Mouse (Mus musculus): Measurements from ENCODE around the gene Mafg. TPM values are rescaled to one million over a fixed set of nuclear protein-coding genes. Genes with fewer than 3 reads are reported as not detected.
A peak's percentile ranks its signal among the peaks of the same experiment; 100 is the strongest.

Gene Mafg
- polyA plus RNA-seq, 1 experiment = 33.6 TPM

DNA sequence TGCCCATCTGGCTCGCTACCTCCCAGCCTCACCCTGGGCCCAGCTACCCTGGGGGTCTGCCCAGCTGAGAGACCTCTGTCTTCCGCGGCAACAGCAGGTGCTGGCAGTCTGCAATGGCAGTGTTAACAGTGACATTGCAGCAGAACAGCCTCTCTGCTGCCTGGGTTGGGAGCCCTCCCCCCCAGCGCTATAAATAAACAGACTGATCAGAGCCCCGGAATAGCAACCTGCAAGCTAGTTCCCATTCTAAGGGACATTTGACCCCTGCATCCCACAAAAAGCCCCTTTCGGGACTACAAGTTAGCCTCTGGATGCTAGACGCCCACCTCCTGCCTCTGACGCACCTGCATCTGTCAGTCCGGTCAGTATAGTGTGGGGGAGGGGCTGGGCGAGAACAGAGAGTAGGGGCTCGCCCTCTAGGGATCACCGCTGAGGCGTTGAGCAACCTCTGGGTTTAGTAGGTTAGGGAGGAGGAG lies 14.6 kb upstream of the Mafg start, which contains the start of gene Myadml2:
TSS of gene Myadml2 (minus strand) at position 158 of the 476 bp plus-strand sequence.
- peak within 1 kb of the TSS; percentile 48 for H3K4me3 ChIP-seq (ENCODE audit: low read depth, low read length)
- H3K4me1 ChIP-seq (ENCODE audit: control insufficient read depth, insufficient read depth, insufficient read length, low read length) = peaks cover 5% of the 10 kb centered on the region; the same call in 1 of the 2 replicates
- TF ChIP-seq POLR2A (IDR thresholded peaks at IDR 0.05; ENCODE audit: low read depth, low read length) = no peak
- no peak for TF ChIP-seq CTCF (IDR thresholded peaks at IDR 0.05; ENCODE audit: extremely low read depth, insufficient read length, insufficient replicate concordance, low read depth, low read length)
- 11% methylated on average over 13 of the region's 13 CpGs for WGBS
- peak within 1 kb of the TSS; percentile 11; the same call in 1 of the 2 replicates for H3K27ac ChIP-seq (ENCODE audit: insufficient read depth, low read depth, low read length)
- H3K27me3 ChIP-seq (ENCODE audit: control insufficient read depth, insufficient read depth, low read length) = no peaks in the 10 kb centered on the region
- no peaks in the 10 kb centered on the region for H3K36me3 ChIP-seq (ENCODE audit: control insufficient read depth, insufficient read depth, low read length)

DNA sequence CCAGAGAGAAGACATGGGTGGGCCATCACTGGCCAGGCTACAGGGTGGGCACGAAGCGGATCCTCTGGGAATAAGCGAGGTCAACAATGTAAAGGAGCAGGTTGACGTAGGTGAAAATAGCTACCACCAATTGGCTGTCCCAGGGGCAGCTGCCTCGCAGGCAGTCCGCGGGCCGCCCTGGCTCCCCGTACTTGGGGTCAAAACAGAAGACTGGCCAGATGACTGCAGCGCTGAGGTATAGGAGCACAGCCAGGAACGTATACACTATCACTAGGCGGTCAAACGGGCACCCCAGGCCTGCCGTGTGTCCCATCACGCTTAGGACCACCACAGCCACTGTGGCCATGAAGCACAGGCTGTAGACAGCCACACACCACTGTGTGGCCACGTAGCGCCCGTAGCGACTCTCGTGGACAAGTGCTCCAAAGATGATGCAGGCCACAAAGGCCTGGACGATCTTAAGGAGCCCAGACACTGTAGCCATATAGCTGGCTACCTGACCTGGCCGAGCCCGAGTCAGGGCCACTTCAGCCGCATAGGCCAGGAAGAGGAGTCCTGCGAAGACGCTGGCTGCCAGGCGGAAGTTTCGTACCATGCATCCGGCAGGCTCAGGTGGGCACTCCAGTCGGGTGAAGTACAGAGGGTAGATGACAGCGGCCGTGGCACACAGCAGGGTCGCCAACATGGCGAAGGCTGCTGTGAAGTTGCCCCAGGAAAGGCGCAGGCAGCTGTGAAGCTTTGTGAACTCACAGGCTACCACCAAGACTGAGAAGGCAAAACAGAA lies 13.8 kb upstream of the Mafg start:
- 88% methylated on average over 35 of the region's 35 CpGs for WGBS
- no peaks in the 10 kb centered on the region; the same call in 1 of the 2 replicates for H3K27me3 ChIP-seq (ENCODE audit: control insufficient read depth, insufficient read depth, low read length)
- H3K4me1 ChIP-seq (ENCODE audit: control insufficient read depth, insufficient read depth, insufficient read length, low read length) = peaks cover 6% of the 10 kb centered on the region; the same call in 1 of the 2 replicates
- H3K36me3 ChIP-seq (ENCODE audit: control insufficient read depth, insufficient read depth, low read length) = no peaks in the 10 kb centered on the region
- peak overlapping the region; percentile 48; the same call in 1 of the 2 replicates for H3K4me3 ChIP-seq (ENCODE audit: low read depth, low read length)
- TF ChIP-seq POLR2A (IDR thresholded peaks at IDR 0.05; ENCODE audit: low read depth, low read length) (no peak), CTCF (IDR thresholded peaks at IDR 0.05; ENCODE audit: extremely low read depth, insufficient read length, insufficient replicate concordance, low read depth, low read length) (no peak)
- H3K27ac ChIP-seq (ENCODE audit: insufficient read depth, low read depth, low read length) = no peak overlapping the region; the same call in 1 of the 2 replicates

GRCm38 (mm10) chr11:120643601-120643987 lies 10.2 kb upstream of the Mafg start, which contains the start of gene Pycr1:
Gene Pycr1 (minus strand): TSS chr11:120643769.
- Histone ChIP-seq H3K4me1 (ENCODE audit: control insufficient read depth, insufficient read depth, insufficient read length, low read length) (peaks cover 6% of the 10 kb centered on the region; the same call in 1 of the 2 replicates), H3K27ac (ENCODE audit: insufficient read depth, low read depth, low read length) (no peak within 1 kb of the TSS), H3K4me3 (ENCODE audit: low read depth, low read length) (peak within 1 kb of the TSS; percentile 67), H3K36me3 (ENCODE audit: control insufficient read depth, insufficient read depth, low read length) (no peaks in the 10 kb centered on the region), H3K27me3 (ENCODE audit: control insufficient read depth, insufficient read depth, low read length) (no peaks in the 10 kb centered on the region; the same call in 1 of the 2 replicates)
- WGBS = under 1% methylated on average over 15 of the region's 15 CpGs
- TF ChIP-seq POLR2A (IDR thresholded peaks at IDR 0.05; ENCODE audit: low read depth, low read length) = no peak
- no peak for TF ChIP-seq CTCF (IDR thresholded peaks at IDR 0.05; ENCODE audit: extremely low read depth, insufficient read length, insufficient replicate concordance, low read depth, low read length)

DNA sequence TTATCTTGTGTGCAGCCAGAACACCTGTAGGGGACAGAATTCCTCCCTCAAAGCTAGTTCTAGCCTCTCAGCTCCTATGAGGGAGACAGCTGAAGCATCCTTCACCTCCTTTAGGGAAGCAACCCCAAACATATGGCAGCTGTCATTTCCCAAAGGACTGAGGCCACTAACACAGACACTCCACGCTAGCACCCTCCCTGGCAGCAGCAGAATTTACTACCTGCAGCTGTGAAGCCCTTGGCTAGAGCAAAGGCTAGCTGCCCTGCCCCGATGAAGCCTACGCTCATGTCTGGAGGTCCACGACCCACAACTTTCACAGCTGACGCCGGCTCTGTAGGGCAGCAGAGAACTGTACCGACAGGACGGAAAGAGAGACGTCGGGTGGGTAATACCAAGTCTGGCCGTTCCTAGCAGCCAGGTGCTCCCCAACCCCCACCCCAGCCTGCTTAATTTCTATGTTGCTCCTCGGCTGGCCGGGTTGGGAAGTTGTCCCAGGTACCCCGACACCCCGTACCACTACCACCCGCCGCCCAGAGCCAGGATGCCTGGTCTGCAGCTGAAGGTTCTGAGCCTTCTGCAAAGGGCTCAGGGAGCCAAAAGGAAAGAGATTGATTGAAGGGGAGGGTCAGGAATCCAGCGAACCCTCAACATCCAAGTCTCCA lies 9.7 kb upstream of the Mafg start:
- Histone ChIP-seq H3K27ac (ENCODE audit: insufficient read depth, low read depth, low read length) (no peak overlapping the region), H3K4me1 (ENCODE audit: control insufficient read depth, insufficient read depth, insufficient read length, low read length) (peaks cover 6% of the 10 kb centered on the region; the same call in 1 of the 2 replicates), H3K4me3 (ENCODE audit: low read depth, low read length) (peak overlapping the region; percentile 67), H3K36me3 (ENCODE audit: control insufficient read depth, insufficient read depth, low read length) (no peaks in the 10 kb centered on the region), H3K27me3 (ENCODE audit: control insufficient read depth, insufficient read depth, low read length) (no peaks in the 10 kb centered on the region; the same call in 1 of the 2 replicates)
- 1% methylated on average over 18 of the region's 18 CpGs for WGBS
- no peak for TF ChIP-seq CTCF (IDR thresholded peaks at IDR 0.05; ENCODE audit: extremely low read depth, insufficient read length, insufficient replicate concordance, low read depth, low read length)
- no peak for TF ChIP-seq POLR2A (IDR thresholded peaks at IDR 0.05; ENCODE audit: low read depth, low read length)

DNA sequence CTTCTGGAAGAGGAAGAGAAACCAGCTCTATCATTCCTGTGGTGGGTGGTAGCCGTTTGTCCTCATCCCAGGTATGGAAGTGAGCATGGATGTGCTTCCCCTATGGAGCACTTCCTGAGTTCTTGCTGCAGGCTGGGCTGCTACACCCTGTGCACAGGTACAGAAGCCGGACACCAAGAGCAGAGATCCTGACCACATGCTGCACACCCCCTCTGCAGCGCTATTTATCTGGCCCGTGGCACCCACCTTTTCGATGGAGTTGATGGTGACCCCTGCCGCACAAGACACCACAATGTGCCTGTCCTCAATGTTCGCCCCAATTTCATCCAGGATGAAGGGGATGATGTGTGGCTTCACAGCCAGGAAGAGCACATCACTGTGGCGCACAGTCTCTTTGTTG lies 8.5 kb upstream of the Mafg start:
- no peaks in the 10 kb centered on the region for H3K36me3 ChIP-seq (ENCODE audit: control insufficient read depth, insufficient read depth, low read length)
- WGBS = 83% methylated on average over 8 of the region's 8 CpGs
- no peak overlapping the region for H3K27ac ChIP-seq (ENCODE audit: insufficient read depth, low read depth, low read length)
- 0 out of 2 replicates have a peak, but pooled peaks cover 4% of the 10 kb centered on the region for H3K4me1 ChIP-seq (ENCODE audit: control insufficient read depth, insufficient read depth, insufficient read length, low read length)
- H3K27me3 ChIP-seq (ENCODE audit: control insufficient read depth, insufficient read depth, low read length) = no peaks in the 10 kb centered on the region; the same call in 1 of the 2 replicates
- H3K4me3 ChIP-seq (ENCODE audit: low read depth, low read length) = no peak overlapping the region
- TF ChIP-seq POLR2A (IDR thresholded peaks at IDR 0.05; ENCODE audit: low read depth, low read length) = no peak
- no peak for TF ChIP-seq CTCF (IDR thresholded peaks at IDR 0.05; ENCODE audit: extremely low read depth, insufficient read length, insufficient replicate concordance, low read depth, low read length)

- TF ChIP-seq CTCF (IDR thresholded peaks at IDR 0.05; ENCODE audit: extremely low read depth, insufficient read length, insufficient replicate concordance, low read depth, low read length) (no peak), POLR2A (IDR thresholded peaks at IDR 0.05; ENCODE audit: low read depth, low read length) (no peak)
- Histone ChIP-seq H3K4me3 (ENCODE audit: low read depth, low read length) (no peak overlapping the region), H3K36me3 (ENCODE audit: control insufficient read depth, insufficient read depth, low read length) (no peaks in the 10 kb centered on the region), H3K4me1 (ENCODE audit: control insufficient read depth, insufficient read depth, insufficient read length, low read length) (0 out of 2 replicates have a peak, but pooled peaks cover 4% of the 10 kb centered on the region), H3K27ac (ENCODE audit: insufficient read depth, low read depth, low read length) (no peak overlapping the region), H3K27me3 (ENCODE audit: control insufficient read depth, insufficient read depth, low read length) (no peaks in the 10 kb centered on the region; the same call in 1 of the 2 replicates)
- WGBS = 76% methylated on average over 9 of the region's 9 CpGs
Measured at GRCm38 (mm10) chr11:120641255-120641654, 7.9 kb upstream of the Mafg start.

All from small intestine, adult 2 months (tissue).